Mouse (Mus musculus) adipocyte (in vitro differentiated cells): Measurements from ENCODE around the gene Tdpoz4.
"Not testable (repeated sequence)": the region's sequence is repeated elsewhere in the genome, so short reads cannot be mapped to it uniquely, and the experiment has no call there.

Experiments
- DNase-seq: peaks from one replicate; pipeline ENCODE4 v3.0.0-alpha.2; 2016; ENCODE audit warnings: low spot score

The Tdpoz4 gene

DNA sequence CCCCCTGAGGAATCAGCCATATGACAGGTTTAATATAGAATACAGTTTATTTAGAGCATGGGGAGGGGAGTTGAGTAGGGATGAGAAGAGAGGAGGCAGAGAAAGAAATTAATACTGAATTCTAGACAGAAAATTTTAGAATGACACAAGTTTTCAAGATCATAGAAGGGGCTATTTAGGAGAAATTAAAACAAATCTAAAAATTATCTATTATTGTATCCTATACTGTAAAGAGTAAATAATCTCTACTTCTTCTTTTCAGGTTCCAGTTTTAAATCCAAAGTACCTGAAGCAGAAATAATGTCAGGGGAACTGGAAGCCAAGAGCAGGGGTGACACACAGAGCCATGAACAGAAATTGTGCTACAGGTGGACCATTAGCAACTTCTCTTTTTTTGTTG, at the start of gene Tdpoz4:
Gene Tdpoz4, plus strand, starts transcription at position 301 of the 400 bp plus-strand sequence.
- not testable (repeated sequence) for DNase-seq

DNA sequence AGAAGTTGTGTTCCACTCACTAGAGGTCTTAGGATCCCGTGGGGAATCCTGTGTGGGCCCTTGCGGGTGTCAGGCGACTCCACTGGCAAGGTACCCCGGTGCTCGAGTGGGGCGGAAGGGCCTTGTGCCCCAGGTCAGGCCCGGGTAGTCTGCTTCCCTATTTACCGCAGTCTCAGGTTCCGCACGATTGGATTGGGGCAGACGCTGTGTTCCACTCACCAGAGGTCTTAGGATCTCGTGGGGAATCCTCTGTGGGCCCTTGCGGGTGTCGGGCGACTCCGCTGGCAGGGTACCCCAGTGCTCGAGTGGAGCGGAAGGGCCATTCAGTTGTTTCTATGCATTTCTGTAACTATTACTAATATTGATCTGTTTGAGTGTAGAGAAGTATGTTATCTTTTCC, 42.2 kb upstream of the Tdpoz4 start:
- DNase-seq = peak; percentile 0

DNA sequence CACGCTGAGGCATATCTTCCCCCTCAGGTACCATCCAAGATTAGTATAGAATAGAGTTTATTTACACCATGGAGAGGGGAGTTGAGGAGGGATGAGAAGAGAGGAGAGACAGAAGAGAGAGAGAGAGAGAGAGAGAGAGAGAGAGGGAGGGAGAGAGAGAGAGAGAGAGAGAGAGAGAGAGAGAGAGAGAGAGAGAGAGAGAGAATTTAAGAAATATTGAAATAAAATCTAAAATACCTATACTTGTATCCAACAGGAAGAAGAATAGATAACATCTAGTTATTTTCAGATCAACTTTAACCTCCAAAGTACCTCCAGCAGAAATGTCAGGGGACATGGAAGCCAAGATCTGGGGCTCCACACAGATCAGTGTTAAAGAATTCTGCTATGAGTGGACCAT, 23.5 kb upstream of the Tdpoz4 start, which contains the start of gene Gm5773:
Gene Gm5773, plus strand, starts transcription at position 301 of the 400 bp plus-strand sequence.
- DNase-seq = not testable (repeated sequence)

DNA sequence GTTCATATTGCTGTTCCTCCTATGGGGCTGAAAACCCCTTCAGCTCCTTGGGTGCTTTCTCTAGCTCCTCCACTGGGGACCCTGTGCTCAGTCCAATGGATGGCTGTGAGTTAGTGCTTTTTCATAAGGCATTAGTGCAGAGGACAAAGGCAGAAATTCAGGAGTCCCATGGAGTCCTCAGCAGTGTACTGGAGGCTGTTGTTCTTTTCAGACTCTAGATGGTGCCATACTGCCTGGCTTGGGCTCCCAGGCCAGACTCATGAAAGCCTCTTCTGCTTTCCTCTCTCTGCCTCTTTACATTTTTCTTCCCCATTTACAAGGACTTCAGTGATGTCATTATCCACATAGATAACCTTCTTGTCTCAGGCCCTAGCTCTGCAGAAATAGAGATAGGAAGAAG, 17.1 kb downstream of the Tdpoz4 start:
- DNase-seq = not testable (repeated sequence)

DNA sequence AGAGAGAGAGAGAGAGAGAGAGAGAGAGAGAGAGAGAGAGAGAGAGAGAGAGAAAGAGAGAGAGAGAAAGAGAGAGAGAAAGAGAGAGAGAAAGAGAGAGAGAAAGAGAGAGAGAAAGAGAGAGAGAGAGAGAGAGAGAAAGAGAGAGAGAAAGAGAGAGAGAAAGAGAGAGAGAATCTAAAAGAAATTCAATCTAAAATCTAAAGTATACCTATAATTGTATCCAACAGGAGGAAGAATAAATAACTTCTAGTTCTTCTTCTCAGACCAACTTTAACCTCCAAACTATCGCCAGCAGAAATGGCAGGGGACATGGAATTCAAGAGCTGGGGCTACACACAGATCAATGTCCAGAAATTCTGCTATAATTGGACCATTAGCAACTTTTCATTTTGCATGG, 29.5 kb downstream of the Tdpoz4 start, which contains the start of gene Tdpoz3:
Gene Tdpoz3, plus strand, starts transcription at position 301 of the 400 bp plus-strand sequence.
- DNase-seq = not testable (repeated sequence)
